Mouse (Mus musculus) right cerebral cortex, postnatal 36 days (tissue): ENCODE data around the gene Lix1l.

Experiments used
- DNase-seq, 2 experiments: peaks; one replicate each; pipeline ENCODE4 v3.0.0; 2022; ENCODE audit warnings: low spot score in 2 of 2, mixed read lengths in 1 of 2

Gene Lix1l

DNA sequence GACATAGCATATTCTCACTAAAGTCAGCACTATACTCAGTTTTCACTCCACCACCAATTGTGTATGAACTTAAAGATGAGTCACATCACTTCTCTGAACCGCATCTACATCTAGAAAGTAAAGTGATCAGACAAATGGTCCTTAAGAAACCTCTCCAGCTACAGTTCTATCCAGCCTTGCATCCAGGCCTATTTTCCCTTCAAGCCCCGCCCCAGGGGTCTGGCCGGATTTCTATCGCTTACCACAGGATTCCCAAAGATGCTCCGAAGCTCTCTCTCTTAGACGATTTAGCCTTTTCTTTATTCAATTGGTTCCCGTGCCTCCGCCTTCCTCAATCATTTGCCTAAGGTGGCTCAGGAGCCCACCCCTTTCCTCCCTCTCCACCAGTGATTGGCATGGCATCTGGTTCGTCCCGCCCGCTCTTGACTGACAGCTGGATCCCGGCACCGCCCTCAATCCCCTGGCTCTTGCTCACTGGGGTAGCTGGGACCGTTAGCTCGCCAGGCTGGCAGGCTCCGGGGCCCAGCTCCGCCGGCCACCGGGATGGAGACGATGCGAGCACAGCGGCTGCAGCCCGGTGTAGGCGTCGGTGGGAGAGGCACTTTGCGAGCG lies at the start of gene Lix1l:
Lix1l (plus strand) TSS at position 511 of the 612 bp plus-strand sequence.
- peak; percentile 93 to 95 for DNase-seq

GRCm38 (mm10) chr3:96551203-96551602 lies 49.7 kb upstream of the Lix1l start:
- peak in 1 of 2 experiments; percentile 47 for DNase-seq

DNA sequence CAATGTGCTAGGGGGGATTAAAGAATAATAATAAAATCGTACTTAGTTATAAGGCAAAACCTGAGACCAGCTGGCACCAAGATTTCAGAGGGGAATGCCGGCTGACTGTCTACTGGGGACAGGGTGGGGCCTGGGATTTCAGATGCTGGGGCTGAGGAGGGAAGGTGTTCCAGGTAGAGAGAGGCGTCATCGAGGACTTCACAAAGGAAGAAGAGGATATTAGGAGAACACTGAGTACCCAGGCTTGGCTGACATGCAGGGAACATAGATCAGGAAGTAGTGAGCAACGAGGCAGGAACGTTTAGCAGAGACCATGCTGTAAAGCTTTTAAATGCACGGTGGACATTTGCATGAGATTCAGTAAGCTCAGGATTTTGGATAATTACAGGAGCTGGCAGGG lies 49.1 kb upstream of the Lix1l start:
- DNase-seq, result no peak

GRCm38 (mm10) chr3:96553601-96554000 lies 47.3 kb upstream of the Lix1l start:
- no peak for DNase-seq

DNA sequence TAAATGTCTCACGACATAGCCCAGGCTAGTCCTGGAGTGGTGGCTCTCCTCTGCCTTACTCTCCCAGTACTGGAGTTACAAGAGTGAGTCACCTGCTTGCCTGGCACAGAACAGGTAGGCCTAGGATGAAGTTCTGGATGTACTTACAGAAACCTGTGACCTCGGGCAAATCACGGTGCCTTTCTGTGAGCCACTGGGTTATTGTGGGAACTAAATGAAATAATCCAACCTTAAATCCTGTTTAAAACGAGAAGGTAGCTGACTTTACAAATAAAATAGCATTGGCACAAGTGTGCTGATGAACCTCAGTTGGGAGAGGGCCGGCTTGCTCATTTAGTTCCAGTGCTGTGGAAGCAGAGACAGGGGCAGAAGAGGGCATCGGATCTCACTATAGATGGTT lies 46.7 kb upstream of the Lix1l start:
- no peak for DNase-seq

- no peak for DNase-seq
Measured at GRCm38 (mm10) chr3:96555041-96555596, 45.8 kb upstream of the Lix1l start.

DNA sequence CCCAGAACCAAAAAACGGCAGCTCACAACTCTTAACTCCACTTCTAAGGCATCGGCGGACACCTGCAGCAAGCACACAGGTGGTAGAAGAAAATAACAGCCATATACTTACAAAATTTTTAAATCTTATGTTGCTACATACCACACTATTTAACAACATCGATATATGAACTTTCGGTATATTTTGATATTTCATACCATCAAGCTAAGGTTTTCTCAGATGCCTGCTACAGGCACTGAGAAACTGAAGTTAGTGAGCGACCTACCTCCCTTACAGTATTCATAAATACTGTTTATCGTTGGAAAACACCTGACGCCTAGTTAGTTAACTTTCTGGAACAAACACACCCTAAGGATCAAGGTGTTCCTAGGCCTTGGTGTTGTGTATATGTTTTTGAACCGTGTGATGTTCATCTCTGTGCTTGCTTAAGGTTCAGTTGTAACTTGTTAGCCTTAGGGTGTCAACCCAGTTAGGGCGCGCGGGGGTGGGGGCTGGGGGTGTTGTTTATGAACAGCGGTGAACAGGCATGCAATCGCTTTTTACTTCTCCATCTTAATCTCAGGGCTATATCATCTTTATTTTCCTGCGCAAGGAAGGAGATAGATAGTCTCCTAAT lies 44.8 kb upstream of the Lix1l start:
- no peak for DNase-seq

DNA sequence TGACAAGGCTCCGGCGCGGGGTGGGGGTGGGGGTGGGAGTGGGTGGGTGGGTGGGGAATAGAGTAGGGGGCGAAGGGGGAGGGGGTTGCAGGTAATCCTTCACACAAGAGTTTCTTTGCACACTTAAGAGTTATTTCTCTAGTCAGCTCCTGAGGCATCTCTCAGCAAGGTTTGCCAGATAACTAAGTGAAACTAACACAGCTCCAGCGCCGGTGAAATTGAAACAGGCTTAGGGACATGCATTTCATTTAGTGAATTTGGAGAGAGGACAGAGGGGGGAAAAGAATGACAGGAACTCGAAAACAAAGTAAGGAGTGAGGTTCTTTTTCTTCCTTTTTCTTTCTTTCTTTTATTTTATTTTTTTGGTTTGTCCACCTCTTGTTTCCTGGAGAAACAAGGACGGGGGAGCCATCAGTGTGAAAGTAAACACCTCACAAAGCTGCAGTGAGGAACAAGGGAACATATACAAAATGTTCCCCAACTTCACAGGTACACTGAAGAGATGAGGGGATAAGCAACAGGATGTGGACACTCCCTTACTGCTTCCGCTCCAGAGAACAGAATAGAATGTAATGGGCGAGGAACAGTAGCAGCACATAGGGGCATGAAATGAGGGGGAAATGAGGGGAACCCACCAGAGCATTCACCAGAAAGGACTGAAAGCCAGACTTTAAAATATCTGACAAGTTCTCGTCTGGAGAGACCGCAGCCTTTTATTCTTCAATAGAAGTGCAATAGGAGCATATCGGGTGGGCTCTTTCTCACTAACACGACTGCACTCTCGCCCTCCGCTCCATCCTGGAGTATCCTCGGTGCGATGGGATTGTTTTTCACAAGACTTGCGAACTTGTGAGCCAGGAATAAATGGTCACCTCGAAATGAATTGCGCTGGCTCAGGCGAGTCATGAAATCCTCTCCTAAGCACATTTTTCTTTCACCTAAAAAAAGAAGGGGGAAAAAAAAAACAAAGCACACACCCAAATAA lies 44.0 kb upstream of the Lix1l start:
- DNase-seq, result no peak

- peak; percentile 94 to 95 for DNase-seq
Measured at GRCm38 (mm10) chr3:96557694-96558093, 43.3 kb upstream of the Lix1l start, which contains the start of gene Txnip. TSS of gene Txnip (plus strand) at chr3:96557957.

DNA sequence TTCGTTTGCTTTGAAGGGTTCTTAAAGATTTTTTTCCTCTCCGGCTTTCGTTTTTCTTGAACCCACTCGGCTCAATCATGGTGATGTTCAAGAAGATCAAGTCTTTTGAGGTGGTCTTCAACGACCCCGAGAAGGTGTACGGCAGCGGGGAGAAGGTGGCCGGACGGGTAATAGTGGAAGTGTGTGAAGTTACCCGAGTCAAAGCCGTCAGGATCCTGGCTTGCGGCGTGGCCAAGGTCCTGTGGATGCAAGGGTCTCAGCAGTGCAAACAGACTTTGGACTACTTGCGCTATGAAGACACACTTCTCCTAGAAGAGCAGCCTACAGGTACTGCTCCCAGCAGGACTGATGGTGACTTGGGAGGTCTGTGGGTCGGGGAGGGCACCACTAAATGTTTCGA lies 42.8 kb upstream of the Lix1l start:
- DNase-seq, result no peak

- DNase-seq, result no peak
Measured at GRCm38 (mm10) chr3:96558668-96559196, 42.2 kb upstream of the Lix1l start.

DNA sequence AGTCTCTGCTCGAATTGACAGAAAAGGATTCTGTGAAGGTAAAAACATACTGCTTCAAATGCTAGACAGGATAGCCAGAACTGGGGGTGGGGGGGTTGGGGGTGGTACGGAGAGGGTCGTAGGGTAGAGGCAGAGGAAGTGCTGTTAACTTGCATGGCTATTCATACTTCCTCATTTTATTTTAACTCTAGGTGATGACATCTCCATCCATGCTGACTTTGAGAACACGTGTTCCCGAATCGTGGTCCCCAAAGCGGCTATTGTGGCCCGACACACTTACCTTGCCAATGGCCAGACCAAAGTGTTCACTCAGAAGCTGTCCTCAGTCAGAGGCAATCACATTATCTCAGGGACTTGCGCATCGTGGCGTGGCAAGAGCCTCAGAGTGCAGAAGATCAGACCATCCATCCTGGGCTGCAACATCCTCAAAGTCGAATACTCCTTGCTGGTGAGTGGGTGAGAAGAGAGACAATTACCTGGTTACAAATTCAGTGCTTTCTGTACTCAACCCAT lies 41.5 kb upstream of the Lix1l start:
- DNase-seq, result no peak

- no peak for DNase-seq
Measured at GRCm38 (mm10) chr3:96559911-96560850, 40.8 kb upstream of the Lix1l start.

DNA sequence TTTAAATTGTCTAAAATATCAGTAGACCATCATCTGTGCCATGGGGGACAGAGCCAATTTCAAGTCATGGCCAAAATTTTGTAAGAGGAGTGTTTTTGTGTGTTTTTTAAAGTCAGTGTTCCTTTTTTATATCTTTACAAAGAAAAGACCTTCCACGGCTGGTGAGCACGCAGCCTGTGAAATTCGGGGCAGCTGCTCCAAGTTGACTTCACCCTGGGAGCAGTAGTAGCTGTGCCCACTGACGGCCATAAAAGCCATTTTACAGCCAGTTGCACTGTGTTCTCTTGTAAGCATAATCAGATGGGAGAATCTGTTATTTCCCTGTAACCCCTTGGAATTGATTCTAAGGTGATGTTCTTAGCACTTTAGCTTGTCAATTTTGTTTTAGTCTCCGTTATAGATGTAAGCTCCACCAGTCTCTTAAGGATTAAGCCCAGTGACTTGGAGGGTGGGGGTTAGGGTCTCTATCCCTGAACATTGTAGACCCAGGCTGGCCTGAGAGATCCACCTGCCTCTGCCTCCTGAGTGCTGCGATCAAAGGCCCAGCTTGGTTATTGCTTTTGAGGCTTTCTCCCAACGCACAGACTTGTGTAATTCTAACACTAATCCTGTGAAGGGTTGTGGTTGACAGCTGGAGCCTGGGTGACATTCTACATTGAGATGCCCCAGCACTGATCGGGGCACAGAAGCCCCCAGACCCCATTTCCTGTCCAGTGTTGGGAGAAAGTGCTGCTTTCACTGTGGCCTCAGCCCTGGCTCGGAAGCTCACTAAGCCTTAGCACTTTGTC lies 39.9 kb upstream of the Lix1l start:
- no peak for DNase-seq

- DNase-seq, result no peak
Measured at GRCm38 (mm10) chr3:96561946-96562681, 38.8 kb upstream of the Lix1l start.

DNA sequence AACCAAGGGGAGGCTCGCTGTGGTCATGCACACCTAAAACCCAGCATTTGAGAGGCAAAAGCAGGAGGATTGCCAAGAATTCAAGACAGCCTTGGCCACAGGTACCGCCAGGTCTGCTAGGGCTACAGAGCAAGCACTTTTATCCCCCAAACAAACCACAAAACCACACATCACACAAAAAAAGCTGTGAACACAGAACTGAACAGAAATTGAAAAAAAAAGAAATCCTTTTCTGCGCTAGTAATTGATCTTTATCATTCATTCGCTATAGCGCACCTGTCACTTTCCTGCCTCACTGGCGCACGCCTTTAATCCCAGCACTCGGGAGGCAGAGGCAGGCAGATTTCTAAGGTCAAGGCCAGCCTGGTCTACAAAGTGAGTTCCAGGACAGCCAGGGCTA lies 37.7 kb upstream of the Lix1l start:
- DNase-seq, result no peak

DNA sequence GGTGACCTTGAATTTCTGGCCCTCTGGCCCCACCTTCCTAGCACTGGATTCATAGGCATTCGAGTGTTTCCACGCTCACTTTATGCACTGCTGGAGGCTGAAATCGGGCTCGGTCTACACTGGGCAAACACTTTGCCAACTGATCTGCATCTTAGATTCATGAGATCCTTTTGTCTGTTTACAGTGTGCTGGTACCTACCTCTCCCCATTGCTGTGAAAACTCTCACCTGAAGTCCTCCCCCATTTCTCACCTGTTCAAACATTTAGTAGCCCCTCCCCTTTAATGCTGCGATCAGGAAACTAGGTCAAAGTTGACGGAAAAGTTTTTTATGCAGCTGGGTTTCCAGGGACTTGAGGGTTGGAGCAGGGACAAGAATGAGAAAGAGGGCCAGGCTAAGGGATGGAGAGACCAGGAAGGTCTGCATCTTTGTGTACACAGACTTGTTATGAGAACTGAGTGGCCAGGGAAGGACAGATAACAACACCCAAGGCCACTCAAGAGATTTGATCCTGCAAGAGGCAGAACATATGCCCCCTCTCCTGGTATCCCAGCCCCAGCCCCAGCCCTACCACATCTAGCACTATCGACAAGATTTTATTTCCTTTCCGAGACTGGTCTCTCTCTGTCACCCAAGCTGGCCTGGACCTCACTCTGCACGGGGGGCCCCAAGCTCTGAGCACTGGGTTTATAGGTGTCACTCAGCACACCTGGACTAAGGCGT lies 36.9 kb upstream of the Lix1l start:
- DNase-seq, result no peak

DNA sequence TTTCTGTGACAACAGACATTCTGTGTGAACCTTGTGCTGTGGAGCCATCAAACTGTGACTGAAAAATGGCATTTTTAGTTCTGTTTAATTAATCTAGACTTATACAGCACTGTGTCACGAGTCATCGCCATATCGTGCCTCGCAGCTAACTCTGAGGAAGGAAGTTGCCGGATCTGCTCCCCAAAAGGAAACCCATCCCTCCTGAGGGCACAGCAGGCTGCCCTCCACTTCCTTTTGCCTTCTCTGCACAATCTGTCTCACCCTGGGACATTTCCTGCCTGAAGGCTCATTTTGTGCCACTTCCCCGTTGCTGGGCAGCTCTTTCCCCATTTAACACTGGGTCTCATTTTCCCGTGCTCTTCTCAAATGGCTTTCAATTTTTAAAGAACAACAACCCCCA lies 36.3 kb upstream of the Lix1l start:
- no peak for DNase-seq
